Mouse (Mus musculus): Measurements from ENCODE around the gene Crb2. TPM values are rescaled to one million over a fixed set of nuclear protein-coding genes. Genes with fewer than 3 reads are reported as not detected.

Crb2 gene
- polyA plus RNA-seq, 1 experiment from 2014 or later: 0.39 TPM

GRCm38 (mm10) chr2:37751114-37751513 is 24.9 kb upstream of the Crb2 start:
- no peak overlapping the region for H3K4me3 ChIP-seq (replicated peaks)
- no peak overlapping the region for H3K4me2 ChIP-seq
- no peaks in the 10 kb centered on the region for H3K9me3 ChIP-seq (replicated peaks)
- H3K4me1 ChIP-seq (replicated peaks): no peaks in the 10 kb centered on the region
- H3K27me3 ChIP-seq: no peaks in the 10 kb centered on the region
- WGBS (ENCODE audit: insufficient replicate concordance): 71% methylated on average over 1 of the region's 1 CpGs
- no peak for ATAC-seq (ENCODE audit: low read depth)
- H3K36me3 ChIP-seq: no peaks in the 10 kb centered on the region
- no peak for DNase-seq
- no peak overlapping the region for H3K27ac ChIP-seq
- no peak overlapping the region for H3K9ac ChIP-seq

GRCm38 (mm10) chr2:37756220-37756930 is 19.7 kb upstream of the Crb2 start:
- Histone ChIP-seq H3K27ac (no peak overlapping the region), H3K4me2 (no peak overlapping the region), H3K9ac (no peak overlapping the region), H3K9me3 (replicated peaks) (no peaks in the 10 kb centered on the region), H3K27me3 (no peaks in the 10 kb centered on the region), H3K4me3 (replicated peaks) (no peak overlapping the region), H3K4me1 (replicated peaks) (peaks cover 9% of the 10 kb centered on the region; the same call in 1 of the 2 replicates), H3K36me3 (no peaks in the 10 kb centered on the region)
- ATAC-seq (ENCODE audit: low read depth) (no peak), DNase-seq (no peak)
- WGBS (ENCODE audit: insufficient replicate concordance): 40% methylated on average over 2 of the region's 2 CpGs

DNA sequence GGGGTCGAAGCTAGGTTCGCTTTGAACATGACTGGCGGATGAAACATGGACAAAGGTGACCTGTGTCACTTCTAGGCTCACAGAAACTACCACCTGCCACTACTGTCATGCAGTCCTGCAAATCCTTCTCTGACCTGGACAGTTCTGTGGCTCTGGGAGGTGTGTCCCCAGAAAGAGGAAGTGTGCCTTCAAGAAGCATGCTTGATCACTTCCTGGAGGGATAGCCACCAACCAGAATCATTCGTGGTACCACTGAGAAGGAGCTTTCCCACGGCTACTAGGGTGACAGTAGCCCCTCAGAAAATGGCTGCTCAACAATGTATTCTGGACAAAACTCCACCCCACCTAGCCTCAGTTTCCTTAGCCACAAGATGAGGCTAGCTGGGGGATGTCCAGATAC is 19.0 kb upstream of the Crb2 start:
- H3K36me3 ChIP-seq: no peaks in the 10 kb centered on the region
- H3K4me3 ChIP-seq (replicated peaks): no peak overlapping the region
- H3K4me1 ChIP-seq (replicated peaks): peaks cover 9% of the 10 kb centered on the region; the same call in 1 of the 2 replicates
- DNase-seq (no peak), ATAC-seq (ENCODE audit: low read depth) (no peak)
- H3K27ac ChIP-seq: no peak overlapping the region
- H3K27me3 ChIP-seq: no peaks in the 10 kb centered on the region
- whole genome bisulfite sequencing (ENCODE audit: insufficient replicate concordance): 42% methylated on average over 5 of the region's 5 CpGs
- H3K4me2 ChIP-seq: no peak overlapping the region
- no peak overlapping the region for H3K9ac ChIP-seq
- H3K9me3 ChIP-seq (replicated peaks): no peaks in the 10 kb centered on the region

- WGBS (ENCODE audit: insufficient replicate concordance): 51% methylated on average over 4 of the region's 4 CpGs
Observed at GRCm38 (mm10) chr2:37757784-37758183, 18.3 kb upstream of the Crb2 start.

DNA sequence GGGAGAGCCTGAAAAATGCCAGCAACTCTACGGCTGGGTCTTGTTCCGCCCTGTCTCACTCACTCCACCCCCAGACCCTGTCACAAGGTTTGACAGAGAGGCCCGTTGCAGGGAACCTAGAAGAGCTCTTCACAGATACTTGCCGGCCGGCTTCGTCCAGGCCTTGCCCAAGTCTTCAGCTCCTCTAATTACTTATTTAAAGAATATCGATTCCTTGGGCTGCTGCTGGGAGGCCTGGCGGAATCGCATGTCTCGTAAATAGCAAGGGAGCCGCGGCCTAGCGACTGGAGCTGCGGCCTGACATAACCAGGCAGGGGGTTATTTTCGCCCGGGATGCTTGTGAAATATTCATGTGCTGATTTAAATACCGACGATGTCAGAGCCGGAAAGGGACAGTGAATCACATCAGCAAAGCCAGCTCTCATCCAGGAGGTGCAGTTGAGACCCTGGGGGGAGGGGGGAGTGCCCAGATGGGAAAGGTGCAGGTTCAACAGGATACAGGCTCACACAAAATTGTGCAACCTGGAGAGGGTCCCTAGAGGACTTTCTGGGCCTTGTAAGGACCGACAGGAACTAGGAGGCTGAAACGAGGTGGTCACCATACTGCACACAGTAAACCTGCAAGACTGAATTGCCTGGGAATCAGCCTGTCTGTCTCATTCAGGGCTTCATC is 17.6 kb upstream of the Crb2 start:
- DNase-seq: no peak
- Histone ChIP-seq H3K36me3 (no peaks in the 10 kb centered on the region), H3K4me2 (no peak overlapping the region), H3K27ac (no peak overlapping the region), H3K9me3 (replicated peaks) (no peaks in the 10 kb centered on the region), H3K27me3 (no peaks in the 10 kb centered on the region), H3K4me3 (replicated peaks) (no peak overlapping the region), H3K4me1 (replicated peaks) (peaks cover 9% of the 10 kb centered on the region; the same call in 1 of the 2 replicates), H3K9ac (no peak overlapping the region)
- ATAC-seq (ENCODE audit: low read depth): no peak
- 38% methylated on average over 21 of the region's 21 CpGs for WGBS (ENCODE audit: insufficient replicate concordance)

More at GRCm38 (mm10) chr2:37757784-37758183, 18.3 kb upstream of the Crb2 start:
- Histone ChIP-seq H3K27me3 (no peaks in the 10 kb centered on the region), H3K36me3 (no peaks in the 10 kb centered on the region), H3K9me3 (replicated peaks) (no peaks in the 10 kb centered on the region), H3K9ac (no peak overlapping the region), H3K4me1 (replicated peaks) (peaks cover 9% of the 10 kb centered on the region; the same call in 1 of the 2 replicates), H3K4me2 (no peak overlapping the region), H3K4me3 (replicated peaks) (no peak overlapping the region), H3K27ac (no peak overlapping the region)
- ATAC-seq (ENCODE audit: low read depth) (no peak), DNase-seq (no peak)

DNA sequence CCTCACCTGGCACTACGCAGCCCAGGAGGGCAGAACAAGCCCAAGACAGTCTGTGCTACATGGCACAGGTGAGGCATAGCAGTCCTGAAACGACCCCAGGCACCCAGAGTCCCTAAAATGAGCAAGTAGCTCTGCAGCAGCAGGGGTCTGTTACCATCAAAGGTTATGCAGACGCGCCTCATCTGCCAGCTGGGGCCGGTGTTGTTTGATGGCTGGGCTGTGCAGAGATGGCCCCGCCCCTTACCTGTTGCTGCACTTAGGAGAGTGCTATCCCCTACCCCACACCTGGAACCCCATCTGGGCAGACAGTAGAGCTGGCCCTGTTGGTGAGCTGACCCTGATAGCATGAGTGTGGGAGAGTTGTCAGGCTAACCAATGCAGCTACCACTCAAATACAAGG is 15.4 kb upstream of the Crb2 start:
- Histone ChIP-seq H3K27me3 (no peaks in the 10 kb centered on the region), H3K36me3 (no peaks in the 10 kb centered on the region), H3K9me3 (replicated peaks) (no peaks in the 10 kb centered on the region), H3K9ac (no peak overlapping the region), H3K4me3 (replicated peaks) (no peak overlapping the region), H3K4me1 (replicated peaks) (peaks cover 17% of the 10 kb centered on the region), H3K4me2 (no peak overlapping the region), H3K27ac (no peak overlapping the region)
- no peak for DNase-seq
- ATAC-seq (ENCODE audit: low read depth): no peak
- 70% methylated on average over 6 of the region's 6 CpGs for WGBS (ENCODE audit: insufficient replicate concordance)

DNA sequence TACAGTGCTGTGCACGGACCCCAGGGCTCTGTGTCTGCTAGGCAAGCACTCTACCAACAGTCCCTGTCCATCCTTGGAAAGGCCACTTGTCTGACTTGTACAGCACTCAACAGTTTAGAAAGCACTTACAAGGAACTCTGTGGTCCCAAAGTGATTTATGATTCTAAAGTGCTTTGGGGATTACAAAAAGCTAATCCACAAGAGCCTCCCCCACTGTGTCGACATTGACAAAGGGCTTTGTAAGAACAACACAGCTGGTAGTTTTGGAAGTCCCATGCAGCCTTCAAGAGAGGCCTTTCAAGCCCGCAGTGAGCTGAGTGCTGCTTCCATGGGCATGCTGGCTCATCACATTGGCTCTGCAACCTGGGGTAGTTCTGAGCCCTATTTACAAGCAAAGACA is 12.4 kb upstream of the Crb2 start:
- no peaks in the 10 kb centered on the region for H3K9me3 ChIP-seq (replicated peaks)
- no peak for ATAC-seq (ENCODE audit: low read depth)
- no peak overlapping the region for H3K4me2 ChIP-seq
- H3K4me1 ChIP-seq (replicated peaks): peaks cover 8% of the 10 kb centered on the region
- DNase-seq: no peak
- peaks cover 6% of the 10 kb centered on the region; the same call in 1 of the 2 replicates for H3K27me3 ChIP-seq
- H3K36me3 ChIP-seq: no peaks in the 10 kb centered on the region
- H3K9ac ChIP-seq: no peak overlapping the region
- no peak overlapping the region for H3K27ac ChIP-seq
- no peak overlapping the region for H3K4me3 ChIP-seq (replicated peaks)
- WGBS (ENCODE audit: insufficient replicate concordance): 41% methylated on average over 3 of the region's 3 CpGs

DNA sequence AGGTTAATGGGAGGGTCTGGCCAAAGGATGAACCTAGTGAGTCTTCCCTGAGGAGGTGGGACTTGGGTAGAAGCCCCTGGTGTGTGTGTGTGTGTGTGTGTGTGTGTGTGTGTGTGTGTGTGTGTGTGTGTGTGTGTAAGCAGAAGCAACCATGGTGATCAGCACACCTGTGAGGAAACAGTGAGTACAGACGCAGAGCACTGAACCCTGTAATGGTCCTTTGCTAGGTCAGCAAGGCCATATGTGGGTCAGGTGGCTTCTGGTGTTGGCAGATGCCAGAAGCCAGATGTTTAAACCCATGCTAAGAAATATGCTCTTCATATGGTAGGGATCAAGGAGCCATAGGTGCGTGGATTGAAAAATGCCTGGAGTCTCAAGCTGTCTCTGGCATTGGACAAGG is 11.5 kb upstream of the Crb2 start:
- DNase-seq (no peak), ATAC-seq (ENCODE audit: low read depth) (no peak)
- Histone ChIP-seq H3K9ac (no peak overlapping the region), H3K9me3 (replicated peaks) (no peaks in the 10 kb centered on the region), H3K4me3 (replicated peaks) (no peak overlapping the region), H3K4me2 (no peak overlapping the region), H3K4me1 (replicated peaks) (peaks cover 8% of the 10 kb centered on the region), H3K27me3 (peaks cover 6% of the 10 kb centered on the region; the same call in 1 of the 2 replicates), H3K27ac (no peak overlapping the region), H3K36me3 (no peaks in the 10 kb centered on the region)
- 73% methylated on average over 2 of the region's 2 CpGs for WGBS (ENCODE audit: insufficient replicate concordance)

DNA sequence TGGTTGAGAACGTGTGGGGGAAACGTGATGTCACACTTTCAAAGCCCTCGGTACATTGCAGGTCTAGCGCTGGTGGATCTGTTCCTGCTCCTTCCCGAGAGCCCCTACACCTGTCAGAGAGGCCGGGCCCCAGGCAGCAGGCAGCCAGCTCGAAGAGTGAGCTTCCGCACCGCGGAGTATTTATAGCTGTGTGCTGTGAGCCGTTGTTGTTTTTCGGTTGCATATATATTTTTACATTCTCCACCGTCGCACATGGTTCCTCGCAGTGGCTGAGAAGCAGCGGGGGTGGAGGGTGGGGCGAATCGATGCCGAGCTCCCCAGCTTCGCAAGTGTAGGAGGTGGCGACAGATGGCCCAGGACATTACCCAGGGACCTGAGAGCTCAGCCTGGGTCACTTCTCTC is 11.0 kb upstream of the Crb2 start:
- ATAC-seq (ENCODE audit: low read depth): no peak
- Histone ChIP-seq H3K4me1 (replicated peaks) (peaks cover 8% of the 10 kb centered on the region), H3K4me2 (peak overlapping the region; percentile 13; the same call in 1 of the 2 replicates), H3K9ac (no peak overlapping the region), H3K4me3 (replicated peaks) (no peak overlapping the region), H3K27me3 (peaks cover 6% of the 10 kb centered on the region; the same call in 1 of the 2 replicates), H3K27ac (no peak overlapping the region), H3K9me3 (replicated peaks) (no peaks in the 10 kb centered on the region), H3K36me3 (no peaks in the 10 kb centered on the region)
- no peak for DNase-seq
- WGBS (ENCODE audit: insufficient replicate concordance): 25% methylated on average over 21 of the region's 21 CpGs

- DNase-seq (no peak), ATAC-seq (ENCODE audit: low read depth) (no peak)
- Histone ChIP-seq H3K4me1 (replicated peaks) (peaks cover 9% of the 10 kb centered on the region), H3K27ac (no peak overlapping the region), H3K4me3 (replicated peaks) (no peak overlapping the region), H3K4me2 (no peak overlapping the region), H3K9ac (no peak overlapping the region), H3K27me3 (peaks cover 6% of the 10 kb centered on the region; the same call in 1 of the 2 replicates), H3K9me3 (replicated peaks) (no peaks in the 10 kb centered on the region), H3K36me3 (no peaks in the 10 kb centered on the region)
- 34% methylated on average over 10 of the region's 11 CpGs for WGBS (ENCODE audit: insufficient replicate concordance)
Observed at GRCm38 (mm10) chr2:37766027-37766761, 9.9 kb upstream of the Crb2 start.

GRCm38 (mm10) chr2:37767080-37767547 is 8.9 kb upstream of the Crb2 start:
- WGBS (ENCODE audit: insufficient replicate concordance): 37% methylated on average over 9 of the region's 9 CpGs

More at GRCm38 (mm10) chr2:37767080-37767547, 8.9 kb upstream of the Crb2 start:
- peaks cover 15% of the 10 kb centered on the region for H3K4me1 ChIP-seq (replicated peaks)
- H3K9me3 ChIP-seq (replicated peaks): no peaks in the 10 kb centered on the region
- H3K9ac ChIP-seq: no peak overlapping the region
- H3K4me3 ChIP-seq (replicated peaks): no peak overlapping the region
- H3K4me2 ChIP-seq: no peak overlapping the region
- H3K27ac ChIP-seq: no peak overlapping the region
- ATAC-seq (ENCODE audit: low read depth) (no peak), DNase-seq (no peak)
- H3K36me3 ChIP-seq: no peaks in the 10 kb centered on the region
- peaks cover 6% of the 10 kb centered on the region; the same call in 1 of the 2 replicates for H3K27me3 ChIP-seq

All from liver, embryonic 13.5 days (tissue).